In the genomic region with DNA sequence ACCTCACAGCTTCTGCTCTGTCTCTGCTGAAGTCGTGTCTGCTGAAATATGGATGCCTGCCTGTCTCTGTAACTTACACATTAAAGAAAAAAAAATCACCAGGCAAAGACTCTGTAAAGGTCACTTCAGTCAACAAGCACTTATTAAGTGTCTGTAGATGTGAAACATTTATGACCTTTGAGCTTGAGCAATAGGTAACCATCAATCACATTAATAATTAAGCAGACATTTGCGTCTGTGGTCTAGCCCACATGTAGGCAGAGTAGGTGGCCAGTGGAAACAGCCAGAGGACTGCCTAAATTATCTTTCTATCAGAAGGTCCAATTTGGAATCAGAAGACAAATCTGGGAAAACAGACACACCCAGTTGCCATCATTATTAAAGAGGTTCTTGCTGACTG, we compare ENCODE assay signal across 27 mouse cellular contexts. TPM values are rescaled to one million over a fixed set of nuclear protein-coding genes. Genes with fewer than 3 reads are reported as not detected.
DNase-seq lines count a peak whose midpoint lies in the region; ATAC-seq and TF ChIP-seq lines count a peak whose summit lies in the region.
"Had no signal": no experiment of that assay in that cellular context is flagged by ENCODE, and none has a peak within 500 bp of the region (broad histone marks: within the 10 kb centered on the region; RNA-seq: fewer than 3 reads in every experiment).

No protein-coding gene starts in this region.

- peak; percentile 77; the same call in 1 of the 2 replicates for ATAC-seq in liver, embryonic 16.5 days (ENCODE audit: low read depth)
- no peak for ATAC-seq in liver, embryonic 11.5 days (replicated peaks; ENCODE audit: low FRiP score)
- peak; percentile 71 for ATAC-seq in intestine, embryonic 15.5 days
- peak; percentile 31; the same call in 1 of the 2 replicates for ATAC-seq in intestine, postnatal 0 days
- ATAC-seq: CD4-positive, CD25-positive, alpha-beta regulatory T cell, adult 4 months; forebrain, embryonic 14.5 days; forebrain, postnatal 0 days had no signal

- H3K4me3 ChIP-seq in liver, embryonic 16.5 days (ENCODE audit: low read depth, low read length), result no peak overlapping the region
- H3K4me3 ChIP-seq in liver, embryonic 11.5 days (ENCODE audit: low read depth, low read length), result no peak overlapping the region
- no peak overlapping the region for H3K4me3 ChIP-seq in intestine, embryonic 15.5 days (replicated peaks)
- no peak overlapping the region for H3K4me3 ChIP-seq in intestine, postnatal 0 days (ENCODE audit: low read depth, low read length)
- no peak overlapping the region for H3K4me3 ChIP-seq in thymus, adult 2 months (ENCODE audit: control insufficient read depth, insufficient read depth, low read length)
- H3K4me3 ChIP-seq in embryonic facial prominence, embryonic 10.5 days, result no peak overlapping the region
- H3K4me3 ChIP-seq: gastrocnemius, adult 2 months; heart, embryonic 10.5 days; heart, embryonic 13.5 days had no signal

- H3K9ac ChIP-seq in liver, embryonic 16.5 days (ENCODE audit: low read depth, low read length), result no peak overlapping the region
- no peak overlapping the region for H3K9ac ChIP-seq in liver, embryonic 11.5 days (ENCODE audit: low read depth, low read length)
- H3K9ac ChIP-seq in intestine, embryonic 15.5 days, result no peak overlapping the region
- no peak overlapping the region for H3K9ac ChIP-seq in intestine, postnatal 0 days (ENCODE audit: low read depth, low read length)
- H3K9ac ChIP-seq: forebrain, postnatal 0 days; heart, embryonic 13.5 days; hindbrain, embryonic 14.5 days had no signal

- DNase-seq in kidney, adult 9 months, result peak; percentile 36
- no peak for DNase-seq in kidney, postnatal 14 days
- no peak for DNase-seq in liver, embryonic 11.5 days (ENCODE audit: low spot score)
- DNase-seq in thymus, adult 2 months, result no peak
- DNase-seq in embryonic facial prominence, embryonic 10.5 days (ENCODE audit: low spot score), result no peak
- DNase-seq: adrenal gland, adult 2 months; adrenal gland, postnatal 14 days; cerebellum, adult 11 months; cerebellum, adult 2 months; cerebellum, adult 9-11 months; cerebellum, postnatal 25 days; embryo, embryonic 11 days; forebrain, postnatal 0 days; gastrocnemius, adult 2 months; gastrocnemius, postnatal 14 days; heart, adult 18-20 months; heart, postnatal 14 days; heart, postnatal 4 days had no signal

- no peaks in the 10 kb centered on the region for H3K4me1 ChIP-seq in liver, embryonic 16.5 days (ENCODE audit: control insufficient read depth, low read depth, low read length)
- H3K4me1 ChIP-seq in liver, embryonic 11.5 days (replicated peaks; ENCODE audit: control insufficient read depth, insufficient read depth, low read length), result no peaks in the 10 kb centered on the region
- no peaks in the 10 kb centered on the region for H3K4me1 ChIP-seq in intestine, embryonic 15.5 days (replicated peaks)
- H3K4me1 ChIP-seq in intestine, postnatal 0 days (replicated peaks; ENCODE audit: control insufficient read depth, insufficient read depth, low read length), result no peaks in the 10 kb centered on the region
- no peaks in the 10 kb centered on the region for H3K4me1 ChIP-seq in thymus, adult 2 months (replicated peaks; ENCODE audit: control insufficient read depth, insufficient read depth, low read length)
- H3K4me1 ChIP-seq in embryonic facial prominence, embryonic 10.5 days, result no peaks in the 10 kb centered on the region
- H3K4me1 ChIP-seq: heart, embryonic 10.5 days; heart, embryonic 13.5 days had no signal

- no peak for TF ChIP-seq POLR2A in thymus, adult 2 months (IDR thresholded peaks at IDR 0.05; ENCODE audit: control insufficient read depth, extremely low read depth, insufficient read depth, low read length, poor library complexity)

- H3K27ac ChIP-seq in liver, embryonic 16.5 days (ENCODE audit: low read length), result no peak overlapping the region
- no peak overlapping the region for H3K27ac ChIP-seq in liver, embryonic 11.5 days (ENCODE audit: low read depth, low read length)
- no peak overlapping the region for H3K27ac ChIP-seq in intestine, embryonic 15.5 days
- H3K27ac ChIP-seq in intestine, postnatal 0 days (ENCODE audit: low read depth, low read length), result no peak overlapping the region
- H3K27ac ChIP-seq in thymus, adult 2 months (ENCODE audit: control insufficient read depth, insufficient read depth, low read length), result no peak overlapping the region
- no peak overlapping the region for H3K27ac ChIP-seq in embryonic facial prominence, embryonic 10.5 days (replicated peaks)
- H3K27ac ChIP-seq: gastrocnemius, adult 2 months; heart, embryonic 10.5 days; heart, embryonic 13.5 days; hindbrain, embryonic 14.5 days had no signal

- no peaks in the 10 kb centered on the region for H3K36me3 ChIP-seq in liver, embryonic 16.5 days (ENCODE audit: control insufficient read depth, insufficient read depth)
- H3K36me3 ChIP-seq in liver, embryonic 11.5 days (ENCODE audit: control insufficient read depth, insufficient read depth, low read length), result no peaks in the 10 kb centered on the region
- H3K36me3 ChIP-seq in intestine, embryonic 15.5 days, result no peaks in the 10 kb centered on the region
- no peaks in the 10 kb centered on the region for H3K36me3 ChIP-seq in intestine, postnatal 0 days (ENCODE audit: control insufficient read depth, insufficient read depth)
- no peaks in the 10 kb centered on the region for H3K36me3 ChIP-seq in thymus, adult 2 months (ENCODE audit: control insufficient read depth, insufficient read depth, low read length)
- H3K36me3 ChIP-seq in embryonic facial prominence, embryonic 10.5 days (replicated peaks), result no peaks in the 10 kb centered on the region
- H3K36me3 ChIP-seq: heart, embryonic 10.5 days; heart, embryonic 13.5 days had no signal

- WGBS in liver, embryonic 16.5 days (ENCODE audit: insufficient replicate concordance), result 55% methylated on average over 2 of the region's 2 CpGs
- 71% methylated on average over 2 of the region's 2 CpGs for WGBS in liver, embryonic 11.5 days
- 55% methylated on average over 2 of the region's 2 CpGs for WGBS in intestine, embryonic 15.5 days
- WGBS in intestine, postnatal 0 days, result 44% methylated on average over 2 of the region's 2 CpGs
- WGBS in thymus, adult 2 months, result 99% methylated on average over 2 of the region's 2 CpGs
- WGBS in embryonic facial prominence, embryonic 10.5 days, result 89% methylated on average over 2 of the region's 2 CpGs

- no peaks in the 10 kb centered on the region for H3K27me3 ChIP-seq in liver, embryonic 16.5 days (ENCODE audit: control insufficient read depth, insufficient read depth, low read depth, low read length)
- H3K27me3 ChIP-seq in liver, embryonic 11.5 days (replicated peaks; ENCODE audit: control insufficient read depth, insufficient read depth, low read length), result no peaks in the 10 kb centered on the region
- no peaks in the 10 kb centered on the region for H3K27me3 ChIP-seq in intestine, embryonic 15.5 days (replicated peaks)
- no peaks in the 10 kb centered on the region for H3K27me3 ChIP-seq in intestine, postnatal 0 days (replicated peaks; ENCODE audit: control insufficient read depth, insufficient read depth, low read length)
- no peaks in the 10 kb centered on the region for H3K27me3 ChIP-seq in thymus, adult 2 months (ENCODE audit: control insufficient read depth, insufficient read depth, low read length)
- H3K27me3 ChIP-seq in embryonic facial prominence, embryonic 10.5 days (replicated peaks; ENCODE audit: low read depth, poor library complexity, severe bottlenecking), result no peaks in the 10 kb centered on the region
- H3K27me3 ChIP-seq: heart, embryonic 13.5 days had no signal

- no peak for TF ChIP-seq CTCF in intestine, postnatal 0 days (IDR thresholded peaks at IDR 0.05; ENCODE audit: low read depth)
- no peak for TF ChIP-seq CTCF in thymus, adult 2 months (IDR thresholded peaks at IDR 0.05; ENCODE audit: borderline replicate concordance, control insufficient read depth, extremely low read depth, insufficient read depth, low read length, poor library complexity)

- no peak overlapping the region for H3K4me2 ChIP-seq in liver, embryonic 16.5 days (ENCODE audit: low read depth, low read length)
- no peak overlapping the region for H3K4me2 ChIP-seq in liver, embryonic 11.5 days
- H3K4me2 ChIP-seq in intestine, embryonic 15.5 days (replicated peaks), result no peak overlapping the region
- H3K4me2 ChIP-seq in intestine, postnatal 0 days (replicated peaks; ENCODE audit: low read depth), result no peak overlapping the region
- H3K4me2 ChIP-seq: heart, embryonic 13.5 days; hindbrain, embryonic 14.5 days had no signal

- no peaks in the 10 kb centered on the region for H3K9me3 ChIP-seq in liver, embryonic 16.5 days (replicated peaks; ENCODE audit: control insufficient read depth, low read length)
- no peaks in the 10 kb centered on the region for H3K9me3 ChIP-seq in liver, embryonic 11.5 days (ENCODE audit: control insufficient read depth, low read length)
- no peaks in the 10 kb centered on the region for H3K9me3 ChIP-seq in intestine, embryonic 15.5 days
- H3K9me3 ChIP-seq in intestine, postnatal 0 days (ENCODE audit: control insufficient read depth), result no peaks in the 10 kb centered on the region
- no peaks in the 10 kb centered on the region for H3K9me3 ChIP-seq in embryonic facial prominence, embryonic 10.5 days
- H3K9me3 ChIP-seq: heart, embryonic 10.5 days; heart, embryonic 13.5 days had no signal

RNA-seq across cellular contexts. Expression of gene Dapl1, which starts 32.8 kb away (rescaled TPM):
- polyA plus RNA-seq in liver, embryonic 16.5 days (2015; fragmentation: Nextera tagmentation; extraction: Ambion mirVana), result not detected in 2 replicates
- 0.53 TPM in 1 of 2 replicates, not detected in the other for polyA plus RNA-seq in liver, embryonic 11.5 days (2014; fragmentation: Nextera tagmentation; extraction: Ambion mirVana)
- 0.28 TPM in 1 of 2 replicates, not detected in the other for polyA plus RNA-seq in intestine, embryonic 15.5 days (2015; fragmentation: Nextera tagmentation; extraction: Ambion mirVana)
- 2.0 and 3.0 TPM in 2 replicates for polyA plus RNA-seq in intestine, postnatal 0 days (2015; fragmentation: Nextera tagmentation; extraction: Ambion mirVana)
- polyA plus RNA-seq in thymus, adult 2 months (2012; rRNA removed), result 4.1 and 4.7 TPM in 2 replicates
- 8.5 and 11.3 TPM in 2 replicates for polyA plus RNA-seq in embryonic facial prominence, embryonic 10.5 days (2016; fragmentation: Nextera tagmentation; extraction: Ambion mirVana)
- polyA plus RNA-seq: adrenal gland, adult 2 months; C2C12; heart, embryonic 13.5 days; hindbrain, embryonic 14.5 days had no signal
